ENCODE assay signal across 17 mouse cellular contexts in genomic region chr6:145733276-145733675, GRCm38 (mm10). TPM values are rescaled to one million over a fixed set of nuclear protein-coding genes. Genes with fewer than 3 reads are reported as not detected.
A peak's percentile ranks its signal among the peaks of the same experiment; 100 is the strongest.
DNase-seq lines count a peak whose midpoint lies in the region; ATAC-seq and TF ChIP-seq lines count a peak whose summit lies in the region.
"Had no signal": no experiment of that assay in that cellular context is flagged by ENCODE, and none has a peak within 500 bp of the region (broad histone marks: within the 10 kb centered on the region; RNA-seq: fewer than 3 reads in every experiment).

No protein-coding gene starts in this region.

- no peak overlapping the region for H3K4me2 ChIP-seq in lung, embryonic 14.5 days
- H3K4me2 ChIP-seq: forebrain, embryonic 15.5 days; heart, embryonic 12.5 days; hindbrain, embryonic 12.5 days had no signal

- DNase-seq in gastrocnemius, adult 18-20 months (ENCODE audit: low spot score): peak; percentile 31
- no peak for DNase-seq in gastrocnemius, adult 8-10 months (ENCODE audit: low spot score in 2 of 2)
- peak; percentile 23 for DNase-seq in lung, embryonic 14.5 days
- no peak for DNase-seq in lung, postnatal 25 days (ENCODE audit: low spot score)
- peak; percentile 34 for DNase-seq in Muller cell, postnatal 12 days (ENCODE audit: inconsistent ontology term)
- no peak for DNase-seq in limb, embryonic 10.5 days (ENCODE audit: low spot score)
- DNase-seq in left cerebral cortex, adult 8-10 months (ENCODE audit: low spot score in 2 of 2): no peak
- no peak for DNase-seq in neural tube, embryonic 10.5 days (ENCODE audit: extremely low spot score, low spot score)
- DNase-seq: adrenal gland, adult 8-10 months; cerebellum, adult 2 months; heart, postnatal 4 days had no signal

- H3K27ac ChIP-seq in lung, embryonic 14.5 days (ENCODE audit: low read depth): no peak overlapping the region
- H3K27ac ChIP-seq in limb, embryonic 10.5 days: peak overlapping the region; percentile 34; the same call in 1 of the 2 replicates
- H3K27ac ChIP-seq: forebrain, embryonic 15.5 days; hindbrain, embryonic 12.5 days had no signal

- no peaks in the 10 kb centered on the region for H3K27me3 ChIP-seq in lung, embryonic 14.5 days (ENCODE audit: insufficient read depth, low read length)
- H3K27me3 ChIP-seq in limb, embryonic 10.5 days (ENCODE audit: low read depth, poor library complexity, severe bottlenecking): no peaks in the 10 kb centered on the region
- H3K27me3 ChIP-seq: forebrain, embryonic 15.5 days; heart, embryonic 12.5 days; hindbrain, embryonic 12.5 days had no signal

- no peaks in the 10 kb centered on the region for H3K36me3 ChIP-seq in lung, embryonic 14.5 days (ENCODE audit: insufficient read depth)
- no peaks in the 10 kb centered on the region for H3K36me3 ChIP-seq in limb, embryonic 10.5 days
- H3K36me3 ChIP-seq: forebrain, embryonic 15.5 days; heart, embryonic 12.5 days; hindbrain, embryonic 12.5 days had no signal

- H3K4me3 ChIP-seq in lung, embryonic 14.5 days (ENCODE audit: low read depth, low read length): no peak overlapping the region
- no peak overlapping the region for H3K4me3 ChIP-seq in limb, embryonic 10.5 days
- H3K4me3 ChIP-seq: forebrain, embryonic 15.5 days; heart, embryonic 12.5 days; hindbrain, embryonic 12.5 days had no signal

- 64% methylated on average over 4 of the region's 4 CpGs for WGBS in lung, embryonic 14.5 days
- WGBS in limb, embryonic 10.5 days: 82% methylated on average over 4 of the region's 4 CpGs

- H3K9ac ChIP-seq in lung, embryonic 14.5 days: no peak overlapping the region
- H3K9ac ChIP-seq: forebrain, embryonic 15.5 days; heart, embryonic 12.5 days; hindbrain, embryonic 12.5 days had no signal

- TF ChIP-seq CTCF in lung, embryonic 14.5 days (IDR thresholded peaks at IDR 0.05; ENCODE audit: low read depth): no peak

- ATAC-seq in lung, embryonic 14.5 days (ENCODE audit: insufficient read depth): no peak
- ATAC-seq: forebrain, embryonic 15.5 days; hindbrain, embryonic 16.5 days; inflammation-experienced regulatory T-cells, adult 6 months had no signal

- no peaks in the 10 kb centered on the region for H3K9me3 ChIP-seq in lung, embryonic 14.5 days (ENCODE audit: low read depth, low read length)
- H3K9me3 ChIP-seq in limb, embryonic 10.5 days (replicated peaks): no peaks in the 10 kb centered on the region
- H3K9me3 ChIP-seq: forebrain, embryonic 15.5 days; heart, embryonic 12.5 days; hindbrain, embryonic 12.5 days had no signal

- no peaks in the 10 kb centered on the region for H3K4me1 ChIP-seq in lung, embryonic 14.5 days (ENCODE audit: insufficient read depth)
- H3K4me1 ChIP-seq in limb, embryonic 10.5 days: peaks cover 41% of the 10 kb centered on the region
- H3K4me1 ChIP-seq: heart, embryonic 12.5 days had no signal

RNA-seq across cellular contexts. Expression of gene Rassf8, which starts 13.3 kb away (rescaled TPM):
- total RNA-seq in gastrocnemius, adult 18-20 months (2021): 10 to 100 TPM; 28.6 to 32.2 TPM
- 10 to 100 TPM; 24.1 to 34.3 (median 26.5) TPM for total RNA-seq in gastrocnemius, adult 8-10 months (2022)
- polyA plus RNA-seq in lung, embryonic 14.5 days (2014; fragmentation: Nextera tagmentation; extraction: Ambion mirVana): 11.7 and 11.8 TPM in 2 replicates
- polyA plus RNA-seq in limb, embryonic 10.5 days (2016; fragmentation: Nextera tagmentation; extraction: Ambion mirVana): 3.9 and 6.4 TPM in 2 replicates
- 10 to 100 TPM; 17.1 to 25.1 (median 22.0) TPM for total RNA-seq in left cerebral cortex, adult 8-10 months (2022)
- total RNA-seq: MEL had no signal

Comparison
In these comparisons a context has a peak if more than half of its experiments do, and no peak if none do; other contexts are left out.
1. DNase-seq: peak in gastrocnemius, adult 18-20 months (single experiment), lung, embryonic 14.5 days (single experiment) and Muller cell, postnatal 12 days (single experiment); none in gastrocnemius, adult 8-10 months (0 of 2), lung, postnatal 25 days (single experiment), limb, embryonic 10.5 days (single experiment), left cerebral cortex, adult 8-10 months (0 of 2) and neural tube, embryonic 10.5 days (single experiment).